Mouse (Mus musculus): ENCODE results near the gene Faf1.
"Not testable (repeated sequence)": the region's sequence is repeated elsewhere in the genome, so short reads cannot be mapped to it uniquely, and the experiment has no call there.

The Faf1 gene

DNA sequence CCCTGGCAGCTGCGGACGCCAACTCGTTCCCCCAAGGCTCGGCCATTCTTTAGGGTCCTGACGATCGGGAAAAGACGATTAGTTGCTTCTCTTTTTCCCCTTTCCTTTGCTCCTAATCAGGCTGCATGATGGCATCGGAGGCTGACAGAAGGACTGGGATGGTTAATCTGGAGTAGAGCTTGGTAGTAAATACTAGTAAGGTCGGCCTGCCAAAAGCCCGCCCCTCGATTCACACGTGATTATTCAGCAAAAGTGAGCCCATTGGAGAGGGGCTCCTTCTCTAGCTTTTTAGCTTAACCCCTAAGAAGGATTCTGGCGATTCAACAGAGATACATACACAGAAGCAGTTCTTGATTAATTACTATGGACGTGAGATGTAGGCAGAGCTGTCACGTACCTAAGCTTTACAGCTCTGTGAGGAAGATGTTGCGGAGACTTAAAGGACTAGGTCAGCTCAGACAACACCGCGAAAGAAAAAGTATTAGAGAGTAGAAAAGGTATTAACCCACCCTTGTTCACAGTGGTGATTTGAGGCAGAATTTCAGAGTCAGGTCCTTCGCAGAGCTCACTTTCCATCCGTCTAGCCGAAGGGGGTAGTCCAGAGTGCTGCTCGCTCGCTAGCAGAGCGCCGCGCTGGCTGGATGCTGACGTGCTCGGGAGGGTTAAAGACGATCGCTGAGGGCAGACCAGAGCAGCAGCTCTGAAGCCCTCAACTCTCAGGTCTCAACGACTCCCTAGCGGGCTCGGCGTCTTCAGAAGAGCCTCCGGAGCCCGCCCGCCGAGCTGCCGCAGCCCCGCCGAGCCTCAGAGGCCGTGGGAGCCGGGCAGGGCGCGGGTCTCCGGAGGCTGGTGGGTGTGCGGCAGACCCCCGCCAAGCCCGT is 11.0 kb upstream of the Faf1 start:
- DNase-seq (ENCODE audit: low spot score) = peak; percentile 74

DNA sequence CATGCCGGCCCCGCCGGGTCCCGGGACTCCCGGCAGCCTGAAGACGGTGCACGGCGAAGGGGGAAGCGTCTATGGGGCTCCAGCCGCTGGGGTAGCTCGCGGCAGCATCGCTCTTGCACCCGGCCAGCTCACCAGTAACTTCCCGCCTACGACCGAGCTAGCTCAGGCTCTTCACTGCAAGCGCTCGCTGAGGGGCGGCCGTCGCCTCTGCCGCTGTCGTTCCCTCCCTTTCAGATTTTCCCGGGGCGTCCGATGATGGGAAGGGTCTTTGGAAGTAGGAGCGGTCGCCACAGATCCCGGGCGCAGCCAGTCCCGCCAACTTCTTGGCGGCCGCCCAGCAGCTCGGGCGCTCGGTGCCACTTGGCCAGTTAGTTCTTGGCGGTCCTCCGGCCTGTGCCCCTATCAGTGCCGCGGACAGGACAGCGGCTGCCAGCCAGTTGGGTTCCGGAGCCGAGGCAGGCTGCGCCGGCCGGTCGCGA is 10.4 kb upstream of the Faf1 start:
- peak; percentile 69 for DNase-seq (ENCODE audit: low spot score)

DNA sequence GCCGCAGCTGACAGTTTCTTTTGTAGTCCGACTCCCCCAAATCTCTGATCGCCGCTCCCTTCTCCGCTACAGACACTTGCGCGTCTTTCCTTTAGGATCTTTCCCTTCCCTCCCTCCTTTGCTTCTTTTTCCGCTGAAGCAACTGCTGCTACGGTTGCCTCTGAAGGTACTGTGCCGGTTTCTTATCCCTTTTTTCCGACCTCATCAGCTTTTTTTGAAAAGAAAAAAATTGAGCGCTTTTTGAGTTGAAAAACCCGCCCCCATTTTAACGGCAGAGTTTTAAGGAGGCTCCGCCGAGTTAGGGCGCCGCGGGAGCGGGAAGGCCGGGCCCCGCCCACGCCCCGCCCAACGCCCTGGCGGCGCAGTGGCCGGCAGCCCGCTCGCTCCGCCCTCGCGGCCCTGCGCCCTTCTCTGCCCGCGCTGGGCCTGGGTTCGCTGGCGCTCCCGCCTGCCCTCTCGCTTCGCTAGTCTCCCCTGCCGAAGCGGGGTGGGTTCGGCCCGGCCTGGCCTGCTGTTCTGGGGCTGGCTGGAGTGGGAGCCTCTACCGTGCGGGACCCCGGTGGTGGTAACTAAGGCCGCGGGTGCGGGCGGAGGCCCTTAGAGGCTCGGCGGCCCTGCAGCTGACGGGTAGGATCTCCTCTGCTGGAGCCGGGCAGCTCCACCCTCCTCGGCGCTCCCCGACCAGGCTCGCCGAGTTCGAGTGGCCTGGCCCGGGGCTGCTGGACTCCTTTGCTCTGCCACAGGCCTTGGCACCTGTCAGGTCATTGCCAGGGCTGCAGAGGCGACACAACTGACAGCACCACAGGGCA is 9.7 kb upstream of the Faf1 start, which contains the start of gene Cdkn2c:
Gene Cdkn2c (minus strand): TSS at position 729 of the 809 bp plus-strand sequence.
- DNase-seq (ENCODE audit: low spot score) = peak; percentile 90

DNA sequence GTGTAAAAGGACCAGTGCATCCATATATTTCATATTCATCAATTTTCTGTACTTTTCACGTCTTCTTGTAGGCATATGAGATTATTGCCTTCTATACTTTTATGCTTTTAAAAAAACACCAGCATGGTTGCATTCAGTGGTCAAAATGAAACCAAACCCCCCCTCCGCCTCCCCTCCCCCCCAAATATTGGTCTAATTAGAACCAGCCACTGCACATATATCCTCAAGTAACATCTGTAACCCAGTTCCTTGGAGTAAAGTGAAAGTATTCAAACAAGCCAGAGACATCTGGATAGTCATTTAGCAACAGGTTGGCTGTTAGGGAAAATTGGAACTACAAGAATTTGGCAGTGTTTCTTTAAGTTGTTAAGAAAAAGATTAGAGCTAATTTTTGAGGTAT is 8.9 kb upstream of the Faf1 start:
- DNase-seq (ENCODE audit: low spot score) = peak; percentile 19

DNA sequence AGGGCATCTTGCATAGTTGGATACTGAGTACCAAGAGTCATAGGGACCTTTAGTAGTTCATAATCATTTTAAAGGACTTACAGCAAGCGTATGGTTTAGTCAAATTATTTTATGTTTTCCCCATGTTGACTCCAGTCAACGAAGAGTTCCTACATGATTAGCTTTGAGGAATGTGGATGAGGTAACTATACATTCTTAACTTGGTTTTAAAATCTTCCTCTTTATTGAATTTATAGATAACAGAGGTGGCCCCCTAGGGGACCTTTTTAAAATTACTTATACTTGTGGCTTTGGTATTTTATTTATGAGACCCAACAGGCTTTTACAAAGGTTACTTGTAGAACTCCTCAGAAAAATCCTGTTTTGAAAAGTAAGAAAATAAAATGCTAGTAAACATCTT is 6.2 kb upstream of the Faf1 start:
- peak; percentile 50 for DNase-seq (ENCODE audit: low spot score)

DNA sequence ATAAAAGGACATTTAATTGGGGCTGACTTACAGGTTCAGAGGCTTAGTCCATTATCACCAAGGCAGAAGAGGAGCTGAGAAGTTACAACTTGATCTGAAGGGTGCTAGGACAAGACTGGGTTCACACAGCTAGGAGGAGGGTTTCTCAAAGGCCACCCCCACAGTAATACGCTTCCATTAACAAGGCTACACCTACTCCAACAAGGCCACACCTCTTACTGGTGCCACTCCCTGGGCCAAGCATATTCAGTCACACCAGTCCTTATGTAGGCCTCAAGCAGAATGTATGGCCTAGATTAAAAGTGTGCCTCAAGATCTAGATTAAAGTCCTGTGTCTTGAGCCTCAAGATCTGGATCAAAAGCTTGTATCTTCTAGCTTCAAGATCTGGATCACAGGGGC is 4.4 kb upstream of the Faf1 start:
- no peak for DNase-seq (ENCODE audit: low spot score)

DNA sequence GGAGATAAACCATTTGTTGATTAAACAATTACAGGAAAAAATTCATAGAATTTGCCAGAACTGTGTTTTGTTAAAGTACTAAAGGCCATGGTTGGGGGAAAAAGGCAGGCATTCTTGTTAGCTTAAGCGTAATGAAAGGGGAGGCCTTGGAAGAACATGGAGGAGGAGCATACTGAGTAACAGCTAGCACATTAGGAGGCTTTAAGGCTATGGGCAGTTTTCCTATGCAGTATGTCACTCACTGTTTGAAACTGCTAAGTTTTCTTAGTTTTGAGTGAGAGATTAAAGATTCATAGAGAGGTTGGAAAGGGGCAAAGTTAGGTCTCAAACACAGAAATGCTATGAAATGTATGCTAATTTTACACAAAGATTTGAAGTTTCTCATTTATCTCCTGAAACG is 2.3 kb upstream of the Faf1 start:
- no peak for DNase-seq (ENCODE audit: low spot score)

DNA sequence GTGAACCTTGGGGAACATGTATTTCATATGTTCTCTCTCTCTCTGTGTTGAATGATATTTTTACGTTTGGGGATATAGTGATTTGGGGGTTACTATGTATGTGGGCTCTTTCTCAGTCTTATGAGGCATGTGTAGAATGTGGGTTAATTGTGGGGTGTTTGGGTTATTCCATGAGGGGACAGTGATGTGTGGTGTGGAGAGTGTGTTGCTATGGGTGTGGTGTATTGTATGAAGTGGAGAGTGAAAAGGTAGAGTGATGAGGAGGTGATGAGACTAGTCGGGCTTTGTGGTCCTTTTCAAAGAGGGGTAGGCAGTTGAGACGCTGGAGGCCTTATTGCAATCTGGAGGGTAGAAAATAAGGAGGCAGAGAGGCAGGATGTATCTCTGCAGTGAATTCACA is 833 bp downstream of the Faf1 start:
- DNase-seq (ENCODE audit: low spot score) = peak; percentile 13

DNA sequence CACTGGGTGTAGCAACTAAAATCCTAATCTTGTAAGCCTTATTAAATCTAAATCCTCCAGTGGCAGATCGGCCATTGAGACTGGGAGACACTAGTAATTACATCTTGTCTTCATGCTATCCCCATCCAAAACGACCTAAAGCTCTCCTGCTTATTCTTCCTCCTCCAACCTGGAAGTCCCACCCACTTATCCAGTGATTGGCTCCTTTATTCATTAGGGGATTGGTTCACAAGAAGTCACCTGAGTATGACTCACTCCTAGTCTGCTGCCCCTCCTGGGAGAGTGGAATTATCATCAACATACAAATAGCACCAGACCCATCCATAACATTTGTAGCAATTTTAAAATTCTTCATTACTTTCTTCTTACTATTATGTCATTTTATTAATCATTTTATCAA is 7.2 kb downstream of the Faf1 start:
- no peak for DNase-seq (ENCODE audit: low spot score)

DNA sequence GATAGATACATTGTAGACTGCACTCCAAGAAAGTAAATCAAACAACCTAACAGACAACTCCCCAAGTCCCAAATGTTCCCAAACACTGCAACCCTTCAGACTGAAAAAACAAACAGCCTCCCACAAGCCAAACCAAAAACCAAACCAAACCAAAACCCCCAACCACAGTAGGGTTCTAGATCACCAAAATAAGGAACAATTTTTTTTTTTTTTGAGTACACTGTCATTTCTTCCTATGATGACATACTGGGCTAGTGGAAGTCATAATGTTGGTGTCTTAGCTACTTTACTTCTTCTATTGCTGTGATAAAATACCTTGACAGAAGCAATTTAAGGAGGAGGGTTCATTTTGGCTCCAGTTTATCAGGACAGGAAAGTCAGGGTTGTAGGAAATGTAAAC is 16.3 kb downstream of the Faf1 start:
- DNase-seq (ENCODE audit: low spot score) = no peak

DNA sequence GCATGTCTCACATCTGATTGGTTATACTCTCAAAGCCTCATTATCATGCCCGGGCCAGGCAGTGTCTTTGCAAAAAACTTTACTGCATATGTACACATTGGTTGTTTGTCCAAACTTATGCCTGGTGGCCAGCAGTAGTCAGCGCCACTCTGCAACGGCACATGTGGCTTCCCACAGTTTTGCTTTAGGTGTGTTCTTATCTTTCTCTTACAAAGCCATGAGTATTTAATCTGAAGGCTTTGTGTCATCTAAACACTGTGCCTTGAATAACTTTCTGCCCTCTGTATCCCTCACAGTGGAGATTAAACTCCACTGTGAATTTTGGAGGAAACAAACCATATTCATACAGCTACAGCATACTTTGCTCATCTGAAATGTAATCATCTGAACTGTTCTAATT is 24.3 kb downstream of the Faf1 start:
- DNase-seq (ENCODE audit: low spot score) = not testable (repeated sequence)

DNA sequence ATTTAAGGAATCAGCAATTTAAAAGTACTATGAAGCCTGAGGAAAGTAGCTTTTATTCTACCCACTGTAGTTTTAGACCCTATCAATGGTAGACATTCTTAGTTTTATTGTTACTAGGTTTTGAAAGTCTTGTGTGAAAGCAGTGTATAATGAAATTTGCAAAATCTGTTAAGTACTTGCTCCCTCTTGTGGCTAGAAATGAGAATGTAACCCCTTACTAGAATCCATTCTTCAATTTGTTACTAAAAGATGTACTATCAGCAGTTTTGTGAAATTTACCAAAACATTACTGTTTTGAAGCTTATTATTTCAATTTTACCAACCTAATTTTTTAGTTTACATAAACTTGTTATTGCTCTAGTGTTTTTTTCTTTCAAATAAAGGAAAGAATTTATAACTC is 27.2 kb downstream of the Faf1 start:
- peak; percentile 72 for DNase-seq (ENCODE audit: low spot score)

DNA sequence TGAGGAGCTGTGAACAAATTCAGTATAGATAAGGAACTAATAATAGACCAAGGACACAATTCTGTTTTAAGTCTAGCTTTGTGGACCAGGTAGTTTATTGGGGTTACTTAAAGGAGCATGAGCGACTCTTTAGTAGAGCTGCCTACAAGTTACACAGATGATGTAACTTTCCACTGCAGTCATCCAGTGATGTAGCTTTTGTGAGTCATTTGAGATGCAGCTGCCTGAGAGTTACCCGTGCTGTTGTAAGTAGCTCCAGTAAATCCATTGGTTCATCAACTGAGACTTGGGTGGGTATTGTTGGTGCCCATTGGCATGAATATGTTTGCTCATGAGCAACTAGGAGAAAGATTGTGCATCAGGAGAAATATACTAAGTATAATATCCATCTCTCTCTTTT is 29.0 kb downstream of the Faf1 start:
- DNase-seq (ENCODE audit: low spot score) = no peak

DNA sequence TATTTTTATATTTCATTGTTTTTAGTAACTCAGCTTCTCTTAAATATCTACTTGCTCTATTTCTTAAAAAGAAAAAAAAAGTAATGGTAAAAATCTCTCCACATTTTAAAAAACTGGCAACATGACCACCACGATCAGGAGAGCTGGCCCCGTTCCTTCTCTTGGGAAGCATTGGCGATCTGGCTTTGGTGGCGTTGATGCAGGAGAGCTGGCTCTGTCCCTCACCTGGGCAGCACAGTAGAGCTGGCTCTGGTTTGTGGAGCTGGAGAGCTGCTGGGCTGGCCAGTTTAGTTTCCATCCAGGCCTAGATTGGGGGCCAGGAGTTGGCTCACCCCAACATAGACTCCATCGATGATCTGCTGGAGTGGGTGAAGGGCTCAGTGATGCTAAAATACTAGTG is 42.9 kb downstream of the Faf1 start:
- DNase-seq (ENCODE audit: low spot score) = no peak

DNA sequence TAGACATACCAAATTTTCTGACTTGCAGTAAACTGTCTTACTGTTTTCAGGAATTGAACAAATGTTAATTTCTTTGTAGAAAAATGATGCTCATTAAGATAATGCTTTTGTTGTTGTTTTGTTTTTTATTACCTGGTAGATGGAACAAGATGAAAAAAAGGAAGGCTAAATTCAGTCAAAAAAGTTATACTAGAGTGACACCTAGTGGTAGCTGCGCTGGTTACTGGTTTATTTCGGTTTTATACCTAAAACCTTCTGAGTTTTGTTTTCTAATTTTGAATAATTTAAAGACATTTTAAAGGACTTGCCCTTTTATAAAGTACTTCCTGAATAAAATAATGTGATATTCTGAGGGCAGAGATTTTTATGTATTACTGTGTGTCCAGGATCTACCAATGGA is 52.9 kb downstream of the Faf1 start:
- DNase-seq (ENCODE audit: low spot score) = peak; percentile 70

DNA sequence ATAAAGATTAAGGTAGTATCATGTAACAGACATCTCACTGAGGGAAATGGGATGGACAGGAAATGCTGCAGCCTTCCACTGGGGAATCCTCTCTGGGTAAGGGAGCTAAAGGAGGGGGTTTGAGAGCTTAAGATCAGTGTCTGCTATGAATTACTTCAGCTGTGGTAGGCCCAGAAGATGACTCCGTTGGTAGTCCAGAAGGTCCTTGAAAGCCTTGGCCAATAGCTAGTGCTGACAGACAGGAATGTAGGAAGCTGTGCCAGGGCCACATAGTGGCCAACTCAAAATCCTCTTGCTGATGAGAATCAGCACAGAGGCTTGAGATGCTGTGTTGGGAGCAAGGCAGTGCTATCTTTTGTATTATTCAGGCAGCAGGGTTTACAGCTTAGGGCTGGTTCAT is 59.4 kb downstream of the Faf1 start:
- peak; percentile 13 for DNase-seq (ENCODE audit: low spot score)

DNA sequence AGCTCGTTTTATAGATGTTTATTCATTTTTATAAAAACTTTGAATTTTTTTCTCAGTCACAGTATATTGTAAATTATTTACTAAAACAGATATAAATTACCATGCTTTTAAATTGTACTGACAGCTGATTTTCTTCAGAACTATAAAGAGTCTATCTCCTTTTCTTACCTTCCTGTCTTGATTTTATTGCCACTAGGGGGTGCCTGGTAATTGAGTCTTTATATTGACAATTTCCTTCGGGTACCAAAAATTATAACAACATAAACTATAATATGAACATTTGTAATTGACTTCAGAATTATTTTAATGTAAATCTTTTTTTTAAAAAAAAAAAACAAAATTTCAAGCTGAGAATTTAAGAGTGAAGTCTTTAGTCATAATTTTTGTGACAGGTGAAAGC is 67.6 kb downstream of the Faf1 start:
- peak; percentile 30 for DNase-seq (ENCODE audit: low spot score)

DNA sequence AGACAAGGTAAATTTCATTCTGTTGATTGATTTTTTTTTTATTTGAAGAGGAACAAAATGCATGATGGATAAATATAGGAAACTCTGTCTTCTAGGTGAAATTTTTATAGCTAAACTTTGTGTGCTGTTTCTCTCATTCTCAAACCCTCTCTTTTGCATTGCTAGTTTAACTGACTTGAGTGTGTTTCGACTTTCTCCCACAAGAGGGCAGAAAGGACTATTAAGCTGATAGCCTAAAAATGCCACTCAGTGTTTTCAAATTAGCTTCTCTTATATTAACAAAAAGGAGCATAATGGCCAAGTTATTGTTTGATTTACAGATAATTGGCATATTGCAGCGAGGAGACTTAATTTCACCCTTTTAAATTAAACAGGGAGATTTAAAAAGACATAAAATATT is 82.6 kb downstream of the Faf1 start:
- peak; percentile 72 for DNase-seq (ENCODE audit: low spot score)

DNA sequence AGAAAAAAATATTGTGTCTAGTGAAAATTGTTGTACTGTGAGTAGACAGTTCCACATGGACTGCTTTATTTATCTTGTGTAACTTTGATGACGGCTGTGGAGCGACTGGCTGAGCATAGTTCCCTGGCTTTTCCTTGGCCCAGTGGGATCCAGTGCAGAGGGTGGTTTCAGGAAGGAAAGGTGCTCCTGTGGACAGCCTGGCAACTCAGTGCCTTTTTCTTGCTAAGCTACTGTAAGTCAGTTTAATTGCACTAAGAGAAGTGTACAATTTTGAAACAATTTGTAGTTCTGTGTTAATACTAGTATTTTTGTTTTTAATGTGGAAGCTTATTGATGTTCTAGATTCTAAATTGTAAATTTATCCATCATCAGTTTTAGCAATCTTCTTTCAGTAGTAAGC is 83.5 kb downstream of the Faf1 start:
- no peak for DNase-seq (ENCODE audit: low spot score)

DNA sequence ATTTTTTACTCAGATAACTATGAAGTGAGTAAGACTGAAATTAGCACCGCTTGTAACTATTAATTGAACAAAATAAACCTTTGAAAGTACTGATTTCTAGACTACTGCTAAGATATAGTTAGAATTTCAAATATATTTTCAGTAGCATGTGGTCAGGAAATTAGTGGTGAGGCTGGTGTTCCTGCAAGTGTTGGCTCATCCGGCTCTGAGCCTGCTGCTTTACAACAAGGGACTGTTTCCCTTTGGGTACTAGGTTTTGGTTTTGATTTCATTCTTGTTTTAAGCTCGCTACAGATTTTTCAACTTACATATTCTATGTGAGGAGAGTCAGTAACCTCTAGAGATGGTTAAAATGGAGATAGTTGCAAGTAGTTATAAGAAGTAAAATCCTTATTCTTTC is 84.1 kb downstream of the Faf1 start:
- DNase-seq (ENCODE audit: low spot score) = no peak

DNA sequence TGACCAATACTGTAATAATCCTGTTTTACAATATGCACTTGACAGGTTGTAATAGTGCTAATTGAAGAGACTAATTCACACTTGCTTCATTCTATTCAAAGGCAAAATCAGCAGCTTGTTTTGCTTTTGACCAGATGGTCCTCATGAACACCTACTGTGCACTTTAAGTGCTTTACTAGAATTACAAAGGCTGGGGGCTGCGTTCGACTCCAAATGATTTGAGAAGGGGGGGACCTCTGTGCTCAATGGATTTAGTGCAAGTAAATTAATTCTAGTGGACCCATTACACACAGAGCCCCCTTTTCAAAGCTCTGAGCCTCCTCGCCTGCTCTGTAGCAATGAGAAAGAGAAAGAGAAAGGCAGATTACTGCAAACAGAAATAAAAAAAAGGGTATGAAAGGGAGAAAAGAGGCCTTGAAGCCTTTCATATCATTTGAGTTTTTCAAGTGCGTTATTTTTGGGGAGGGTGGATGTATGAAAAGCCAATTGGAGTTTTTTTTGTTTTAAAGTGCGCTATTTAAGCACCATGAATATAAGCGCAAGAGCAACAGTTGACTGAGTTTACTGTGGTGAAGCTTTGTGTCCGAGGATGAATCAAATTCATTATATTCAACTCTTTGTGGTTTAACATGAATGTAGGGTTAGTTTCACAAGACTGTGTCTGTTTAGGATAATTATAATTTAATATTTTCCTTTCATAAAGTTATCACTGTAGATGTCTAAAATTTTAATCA is 86.5 kb downstream of the Faf1 start:
- peak; percentile 73 for DNase-seq (ENCODE audit: low spot score)

DNA sequence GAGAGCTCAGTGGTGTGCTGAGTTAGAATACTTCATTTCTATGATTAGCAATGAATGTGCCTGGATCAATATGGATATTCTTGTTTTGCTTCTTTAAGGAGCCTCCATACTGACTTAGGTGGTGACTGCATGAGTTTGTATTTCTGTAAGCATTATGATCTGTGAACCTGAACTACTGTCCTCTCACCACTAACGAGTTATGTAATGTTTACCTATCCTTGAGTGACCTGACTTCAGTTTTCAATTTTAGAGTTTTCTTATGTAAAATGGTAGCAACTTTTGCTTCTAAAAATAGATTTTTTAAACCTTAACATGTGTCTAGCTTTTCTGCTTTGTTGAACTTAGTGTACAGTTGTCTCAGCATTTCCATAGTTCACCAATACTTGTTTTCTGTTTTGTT is 92.7 kb downstream of the Faf1 start:
- DNase-seq (ENCODE audit: low spot score) = no peak

All from embryo, embryonic 10.5 days (tissue).